Mouse (Mus musculus) megakaryocyte progenitor cell, adult 5-6 weeks (primary cell): ENCODE data around the gene Slamf8. TPM values are rescaled to one million over a fixed set of nuclear protein-coding genes. Genes with fewer than 3 reads are reported as not detected.

Experiments used
- ATAC-seq: replicated peaks from 2 replicates; pipeline ENCODE4 v1.8.0; 2016; ENCODE audit warnings: mild to moderate bottlenecking, moderate TSS enrichment, inconsistent platforms; ENCODE audit not compliant: poor library complexity
- total RNA-seq, 2 experiments: library from RNA; stranded (forward) in 1 of 2; stranded (reverse) in 1 of 2; fragments of 157-497, 149-512 nt in 1 of 2; fragments of 200-1000 nt in 1 of 2; gene quantifications; 2 replicates each; pipeline versions ENCODE4 v1.2.3 to v1.2.4; 2015 to 2017

Slamf8 gene
- total RNA-seq (2015), result 0.46 TPM in 1 of 2 replicates, not detected in the other
- 0.41 TPM in 1 of 2 replicates, not detected in the other for total RNA-seq (2017)

GRCm38 (mm10) chr1:172590385-172590784 lies at the start of gene Slamf8:
TSS of gene Slamf8 (minus strand) at chr1:172590568.
- ATAC-seq, result peak; percentile 38; the same call in 1 of the 2 replicates

- ATAC-seq, result no peak
These were observed 48.4 kb upstream of the Slamf8 start for GRCm38 (mm10) chr1:172638781-172639180.

GRCm38 (mm10) chr1:172637801-172638200 lies 47.4 kb upstream of the Slamf8 start:
- no peak for ATAC-seq

DNA sequence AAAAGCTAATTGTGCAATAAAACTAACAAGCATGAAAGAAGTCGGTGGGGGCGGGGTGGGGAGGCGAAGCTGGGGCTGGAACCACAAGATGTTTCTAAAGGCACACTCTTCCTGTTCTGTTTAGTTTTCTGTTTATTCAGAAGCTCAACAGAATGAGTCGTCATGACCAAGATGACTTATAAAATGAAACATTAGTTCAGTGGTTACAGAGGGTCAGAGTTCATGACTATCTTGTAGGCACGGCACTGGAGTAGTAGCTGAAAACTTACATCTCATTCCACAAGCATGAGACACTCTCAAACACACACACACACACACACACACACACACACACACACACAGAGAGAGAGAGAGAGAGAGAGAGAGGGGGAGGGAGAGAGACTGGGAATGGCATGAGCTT lies 45.9 kb upstream of the Slamf8 start:
- ATAC-seq, result no peak

DNA sequence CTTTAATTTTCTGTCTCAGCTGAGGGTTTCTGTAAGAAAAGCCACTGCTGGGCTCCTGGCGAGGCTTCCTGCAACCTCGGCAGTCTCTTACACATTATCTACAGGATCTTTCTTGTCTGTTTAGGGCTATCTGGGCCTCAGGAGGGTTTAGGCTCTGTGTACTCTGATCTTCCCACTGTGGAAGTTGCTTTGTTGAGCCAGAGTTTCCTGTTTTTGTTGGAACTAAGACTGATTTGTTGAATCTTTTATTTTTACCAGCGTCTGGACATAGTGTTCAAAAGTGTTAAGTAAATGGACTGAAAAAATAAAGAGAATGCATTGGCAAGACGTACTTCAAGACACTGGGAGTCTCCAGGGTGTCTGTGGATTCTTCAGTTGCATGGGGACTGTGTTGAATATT lies 44.9 kb upstream of the Slamf8 start:
- ATAC-seq, result no peak

DNA sequence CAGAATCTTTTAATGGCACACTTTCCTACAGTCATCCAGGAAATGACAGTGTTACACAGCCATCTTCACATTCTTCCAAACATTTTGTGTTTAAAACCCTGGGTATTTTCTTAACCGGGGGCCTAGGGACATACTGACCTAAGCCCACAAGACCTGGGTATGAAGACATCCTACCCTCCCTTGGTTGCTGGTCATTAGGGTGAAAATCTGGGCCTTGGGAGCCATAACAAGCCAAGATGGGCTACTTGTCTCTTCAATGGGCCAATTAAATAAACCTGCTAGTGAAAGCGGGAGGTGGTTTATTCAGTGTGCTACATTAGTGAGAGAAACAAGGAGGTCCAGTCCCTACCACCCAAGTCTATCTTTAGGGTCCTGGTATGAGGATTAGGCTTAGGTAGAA lies 43.8 kb upstream of the Slamf8 start:
- no peak for ATAC-seq

GRCm38 (mm10) chr1:172632451-172633326 lies 42.3 kb upstream of the Slamf8 start, which contains the start of gene Dusp23:
TSS of gene Dusp23 (minus strand) at chr1:172632962.
- ATAC-seq, result peak; percentile 87

- ATAC-seq, result no peak
These were observed 41.4 kb upstream of the Slamf8 start for GRCm38 (mm10) chr1:172631721-172632120.

DNA sequence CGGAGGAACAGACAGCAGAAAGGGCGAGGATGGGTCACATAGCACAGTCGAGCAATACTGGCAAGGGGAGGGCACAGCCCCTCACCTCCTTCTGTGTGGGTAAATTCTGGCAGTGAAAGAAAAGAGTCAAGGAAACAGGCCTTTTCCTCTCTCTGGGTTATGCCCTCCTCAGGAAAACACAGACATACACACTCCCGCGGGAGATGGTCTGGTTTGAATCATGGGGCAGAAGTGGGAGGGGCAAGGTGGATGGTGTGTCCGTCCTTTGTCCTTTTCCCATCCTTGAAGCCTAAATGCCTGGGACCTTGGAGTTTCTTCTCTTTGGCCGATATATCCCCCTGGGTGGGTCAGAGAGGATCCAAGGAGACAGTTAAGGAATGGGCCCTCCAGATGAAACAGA lies 39.5 kb upstream of the Slamf8 start:
- no peak for ATAC-seq

GRCm38 (mm10) chr1:172626306-172626705 lies 35.9 kb upstream of the Slamf8 start:
- ATAC-seq, result no peak

- ATAC-seq, result no peak
These were observed 33.7 kb upstream of the Slamf8 start for GRCm38 (mm10) chr1:172624081-172624480.

DNA sequence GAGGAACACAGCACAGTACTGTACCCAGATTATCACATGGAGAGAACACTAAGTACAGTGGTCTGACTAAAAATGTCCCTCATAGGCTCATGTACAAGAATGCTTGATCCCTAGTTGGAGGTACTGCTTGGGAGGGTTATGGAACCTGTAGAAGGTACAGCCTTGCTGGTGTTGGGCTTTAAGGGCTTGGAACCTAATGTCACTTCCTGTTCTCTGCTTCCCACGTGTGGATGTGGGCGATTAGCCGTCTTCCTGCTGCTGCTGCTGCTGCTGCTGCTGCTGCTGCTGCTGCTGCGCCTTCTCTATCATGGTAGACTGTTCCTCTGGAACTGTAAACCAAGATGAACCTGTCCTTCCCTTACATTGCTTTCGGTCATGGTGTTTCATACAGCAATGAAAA lies 33.2 kb upstream of the Slamf8 start:
- ATAC-seq, result peak; percentile 45

DNA sequence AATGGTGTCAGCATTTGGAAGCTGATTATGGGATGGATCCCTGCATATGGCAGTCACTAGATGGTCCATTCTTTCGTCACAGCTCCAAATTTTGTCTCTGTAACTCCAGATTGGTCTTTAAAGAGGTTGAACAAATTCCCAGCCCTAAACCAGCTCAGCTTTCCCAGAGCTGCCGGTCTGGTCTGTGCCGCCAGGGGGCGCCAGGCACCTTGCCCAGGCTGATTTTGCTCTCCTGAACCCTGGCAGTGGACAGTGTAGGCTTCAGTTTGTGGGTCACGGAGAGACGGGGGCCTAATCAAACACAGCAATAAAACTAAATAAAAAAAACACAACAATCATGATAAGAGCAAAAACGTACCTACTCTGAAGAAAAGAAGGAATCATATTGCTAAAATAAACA lies 28.9 kb upstream of the Slamf8 start:
- peak; percentile 87 for ATAC-seq

- no peak for ATAC-seq
These were observed 27.8 kb upstream of the Slamf8 start for GRCm38 (mm10) chr1:172618141-172618540.

DNA sequence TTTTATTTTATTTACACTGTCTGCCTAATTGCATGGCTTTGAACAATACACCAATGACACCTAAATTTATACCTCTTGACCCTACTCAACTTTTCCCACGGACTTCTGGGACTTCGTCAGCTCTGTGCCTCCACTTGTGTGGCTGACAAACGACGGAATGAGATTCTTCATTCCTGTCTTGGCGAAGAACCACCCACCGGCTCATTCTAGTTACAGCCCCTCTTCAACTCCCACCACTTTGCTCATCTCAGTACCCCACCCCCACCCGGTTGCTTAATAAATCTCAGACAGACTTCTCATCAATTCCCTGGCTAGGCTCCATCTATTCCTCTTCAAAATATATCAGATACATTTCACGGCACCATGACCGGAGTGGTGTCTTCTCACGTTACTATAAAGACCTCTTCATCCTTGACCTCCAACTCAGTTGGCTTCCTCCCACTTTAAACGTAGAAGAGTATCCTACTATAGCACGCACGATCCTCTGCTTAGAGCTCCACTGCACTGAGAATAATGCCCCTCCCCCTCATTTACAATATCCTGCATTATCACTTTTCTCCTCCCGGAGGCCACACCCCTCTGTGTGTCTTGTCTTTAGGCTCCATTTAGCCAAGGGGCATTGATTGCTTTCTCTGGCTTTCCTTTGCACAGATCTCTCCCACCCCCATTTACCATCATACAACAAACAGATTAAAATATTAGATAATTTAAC lies 27.2 kb upstream of the Slamf8 start:
- no peak for ATAC-seq

- no peak for ATAC-seq
These were observed 26.4 kb upstream of the Slamf8 start for GRCm38 (mm10) chr1:172616537-172617300.

DNA sequence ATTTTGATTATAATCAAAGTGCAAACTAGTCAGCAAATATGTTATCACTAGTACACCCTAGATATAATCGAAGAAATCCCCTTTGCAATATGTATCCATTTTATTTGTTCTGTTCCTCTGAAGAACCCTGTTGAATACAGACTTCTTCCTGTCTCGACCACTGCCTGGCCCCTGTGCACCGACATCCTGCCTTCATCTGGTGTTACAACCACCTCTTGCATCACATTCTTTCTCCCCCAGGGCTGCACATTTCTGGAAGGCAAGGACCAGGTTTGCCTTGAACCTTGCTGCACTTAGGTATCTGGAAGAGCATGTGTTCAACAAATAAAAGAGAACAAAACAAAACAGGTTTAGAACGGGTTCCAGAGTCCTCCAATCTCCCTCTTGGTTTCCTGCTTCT lies 25.0 kb upstream of the Slamf8 start:
- ATAC-seq, result peak; percentile 54

GRCm38 (mm10) chr1:172614654-172615053 lies 24.3 kb upstream of the Slamf8 start:
- no peak for ATAC-seq

- peak; percentile 29; the same call in 1 of the 2 replicates for ATAC-seq
These were observed 22.4 kb upstream of the Slamf8 start for GRCm38 (mm10) chr1:172612745-172613144.

- no peak for ATAC-seq
These were observed 20.9 kb upstream of the Slamf8 start for GRCm38 (mm10) chr1:172611304-172611703.

DNA sequence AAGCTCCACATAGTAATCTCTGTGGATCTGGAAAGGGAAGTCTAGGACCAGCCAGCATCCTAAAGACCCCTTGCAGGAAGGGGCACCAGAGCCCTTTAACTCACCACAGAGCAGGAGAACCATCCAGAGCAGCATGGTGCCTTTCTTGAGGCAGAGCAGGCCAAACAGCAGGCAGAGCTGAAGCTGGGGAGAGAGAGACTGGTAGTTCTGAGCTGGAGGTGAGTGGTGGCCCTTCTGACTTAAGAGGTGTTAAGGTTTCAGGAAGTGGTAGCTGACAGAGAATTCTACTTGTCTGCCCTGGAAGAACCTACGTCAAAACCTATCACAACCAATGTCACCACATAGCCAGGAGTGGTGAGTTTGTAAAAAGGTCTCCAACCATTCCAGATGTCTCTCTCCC lies 12.0 kb upstream of the Slamf8 start, which contains the start of gene Fcrl6:
Gene Fcrl6, minus strand, starts transcription at position 226 of the 400 bp plus-strand sequence.
- no peak for ATAC-seq
